Mouse (Mus musculus) embryonic facial prominence, embryonic 10.5 days (tissue): ENCODE results near the gene Myl12a. TPM values are rescaled to one million over a fixed set of nuclear protein-coding genes. Genes with fewer than 3 reads are reported as not detected.

Source experiments
- DNase-seq: peaks from one replicate; pipeline ENCODE4 v3.0.0-alpha.2; 2017; ENCODE audit warnings: low spot score
- H3K27ac ChIP-seq: fragments of 300-500 bp; sonication (generic); replicated peaks from 2 replicates; pipeline ENCODE4 v1.5.1; 2016; ENCODE audit warnings: mild to moderate bottlenecking
- H3K27me3 ChIP-seq: fragments of 300-500 bp; sonication (generic); replicated peaks from 2 replicates; pipeline ENCODE4 v1.6.1; 2016; ENCODE audit warnings: low read depth, mild to moderate bottlenecking; ENCODE audit not compliant: poor library complexity, severe bottlenecking
- H3K36me3 ChIP-seq: fragments of 300-500 bp; sonication (generic); replicated peaks from 2 replicates; pipeline ENCODE4 v1.6.1; 2016; ENCODE audit warnings: mild to moderate bottlenecking, moderate library complexity
- H3K4me1 ChIP-seq: fragments of 300-500 bp; sonication (generic); 2 replicates; pipeline ENCODE4 v1.6.1; 2016
- H3K4me3 ChIP-seq: fragments of 300-500 bp; sonication (generic); 2 replicates; pipeline ENCODE4 v1.5.1; 2016; ENCODE audit warnings: mild to moderate bottlenecking, moderate library complexity
- H3K9me3 ChIP-seq: fragments of 300-500 bp; sonication (generic); 2 replicates; pipeline ENCODE4 v1.6.1; 2016; ENCODE audit warnings: mild to moderate bottlenecking
- WGBS: fragments of 180-500 bp; shearing (Covaris S2); methylation state at CpG from one replicate; pipeline ENCODE4 v1.1.7; 2016; 5-methylcytosine and 5-hydroxymethylcytosine counted together
- polyA plus RNA-seq: library from polyadenylated mRNA; unstranded; fragments of >200 nt; fragmentation: Nextera tagmentation; extraction: Ambion mirVana; gene quantifications from 2 replicates; pipeline ENCODE4 v1.2.1, GENCODE M21; 2016

The Myl12a gene
- polyA plus RNA-seq, 1 experiment from 2014 or later = 451 TPM

- DNase-seq = no peak
- H3K9me3 ChIP-seq = no peaks in the 10 kb centered on the region
- H3K27ac ChIP-seq = no peak overlapping the region
- H3K4me1 ChIP-seq = no peaks in the 10 kb centered on the region
- 82% methylated on average over 10 of the region's 10 CpGs for WGBS
- no peaks in the 10 kb centered on the region for H3K27me3 ChIP-seq
- no peaks in the 10 kb centered on the region for H3K36me3 ChIP-seq
- H3K4me3 ChIP-seq = no peak overlapping the region
Observed at GRCm38 (mm10) chr17:70951266-70951665, 51.4 kb downstream of the Myl12a start.

- Histone ChIP-seq H3K27ac (no peak overlapping the region), H3K36me3 (no peaks in the 10 kb centered on the region), H3K4me3 (no peak overlapping the region), H3K27me3 (no peaks in the 10 kb centered on the region), H3K4me1 (no peaks in the 10 kb centered on the region), H3K9me3 (no peaks in the 10 kb centered on the region)
- no peak for DNase-seq
- WGBS = 91% methylated on average over 7 of the region's 7 CpGs
Observed at GRCm38 (mm10) chr17:70949171-70949570, 53.5 kb downstream of the Myl12a start.

- DNase-seq = no peak
- no peak overlapping the region for H3K27ac ChIP-seq
- 75% methylated on average over 8 of the region's 8 CpGs for WGBS
- no peaks in the 10 kb centered on the region for H3K4me1 ChIP-seq
- no peaks in the 10 kb centered on the region for H3K9me3 ChIP-seq
- no peaks in the 10 kb centered on the region for H3K27me3 ChIP-seq
- H3K36me3 ChIP-seq = no peaks in the 10 kb centered on the region
- H3K4me3 ChIP-seq = no peak overlapping the region
Observed at GRCm38 (mm10) chr17:70948721-70949120, 54.0 kb downstream of the Myl12a start.

- Histone ChIP-seq H3K27ac (no peak overlapping the region), H3K4me3 (no peak overlapping the region), H3K36me3 (no peaks in the 10 kb centered on the region), H3K9me3 (no peaks in the 10 kb centered on the region), H3K27me3 (no peaks in the 10 kb centered on the region), H3K4me1 (no peaks in the 10 kb centered on the region)
- whole genome bisulfite sequencing = 94% methylated on average over 4 of the region's 4 CpGs
- DNase-seq = no peak
Observed at GRCm38 (mm10) chr17:70943779-70944178, 58.9 kb downstream of the Myl12a start.

Other genes starting within 250 kb of the Myl12a start
- 110 and 112 TPM in 2 replicates for gene Tgif1, start 149.3 kb downstream of the Myl12a start, polyA plus RNA-seq
- gene Myom1, start 245 bp downstream of the Myl12a start, polyA plus RNA-seq = 2.5 and 3.4 TPM in 2 replicates
- 42.1 and 45.2 TPM in 2 replicates for gene Lpin2, start 179.7 kb upstream of the Myl12a start, polyA plus RNA-seq